Mouse (Mus musculus): Measurements from ENCODE around the gene Pilrb2.

- no peak for TF ChIP-seq GATA1 (IDR thresholded peaks at IDR 0.05; ENCODE audit: borderline replicate concordance, low read length)
- no peak for TF ChIP-seq FLI1 (IDR thresholded peaks at IDR 0.05; ENCODE audit: low read length)
Measured at GRCm38 (mm10) chr5:137822126-137822525, 49.5 kb downstream of the Pilrb2 start.

Measured in megakaryocyte, embryonic 14.5 days (primary cell).